Mouse (Mus musculus) embryonic facial prominence, embryonic 13.5 days (tissue): Measurements from ENCODE around the gene Cuedc2. TPM values are rescaled to one million over a fixed set of nuclear protein-coding genes. Genes with fewer than 3 reads are reported as not detected.
A peak's percentile ranks its signal among the peaks of the same experiment; 100 is the strongest.

Experiments used
- microRNA counts: library from miRNA; unstranded; fragments of <30 nt; microRNA quantifications from one replicate; lab custom pipeline; 2016
- microRNA-seq: library from miRNA; unstranded; fragments of <30 nt; microRNA quantifications from one replicate; pipeline ENCODE4, GENCODE M21; 2016
- polyA plus RNA-seq: library from polyadenylated mRNA; unstranded; fragments of >200 nt; fragmentation: Nextera tagmentation; extraction: Ambion mirVana; gene quantifications from 2 replicates; pipeline ENCODE4 v1.2.1, GENCODE M21; 2015

Gene Cuedc2
- polyA plus RNA-seq, 1 experiment from 2014 or later = 177 TPM

MicroRNAs encoded within 50 kb of the gene (microRNA counts, 519-probe panel; counts per million panel counts)
- 2,453 counts per million, percentile 60 among the panel's probes with 10 or more counts for microRNA mmu-miR-146b (lab: Ali Mortazavi, UCI)

Small RNA genes within 50 kb of the gene (microRNA-seq; reads per million reads assigned to microRNA genes)
- gene Mir146b = 0.92 reads per million

Other genes with a start within 250 kb of the Cuedc2 start
- 0.25 and 0.28 TPM in 2 replicates for gene Elovl3, start 206.8 kb downstream of the Cuedc2 start, polyA plus RNA-seq
- gene Pitx3, start 190.4 kb downstream of the Cuedc2 start, polyA plus RNA-seq = 2.4 and 2.5 TPM in 2 replicates
- gene Gbf1, start 186.2 kb downstream of the Cuedc2 start, polyA plus RNA-seq = 66.1 and 67.6 TPM in 2 replicates
- gene Nfkb2, start 34.4 kb downstream of the Cuedc2 start, polyA plus RNA-seq = 9.0 and 9.5 TPM in 2 replicates
- gene Psd, start 11.5 kb downstream of the Cuedc2 start, polyA plus RNA-seq = 5.0 and 6.0 TPM in 2 replicates
- 15.1 and 16.5 TPM in 2 replicates for gene Fbxl15, start 10.5 kb downstream of the Cuedc2 start, polyA plus RNA-seq
- 3.3 and 4.3 TPM in 2 replicates for gene Mfsd13a, start 2.4 kb upstream of the Cuedc2 start, polyA plus RNA-seq
- 1.5 and 2.3 TPM in 2 replicates for gene 2310034G01Rik, start 11.6 kb upstream of the Cuedc2 start, polyA plus RNA-seq
- gene Actr1a, start 57.0 kb upstream of the Cuedc2 start, polyA plus RNA-seq = 139 and 160 TPM in 2 replicates
- 38.5 and 39.3 TPM in 2 replicates for gene Sufu, start 58.2 kb upstream of the Cuedc2 start, polyA plus RNA-seq
- 16.7 and 17.6 TPM in 2 replicates for gene Trim8, start 163.0 kb upstream of the Cuedc2 start, polyA plus RNA-seq
- 192 and 193 TPM in 2 replicates for gene Arl3, start 234.5 kb upstream of the Cuedc2 start, polyA plus RNA-seq
- gene Sfxn2, start 234.7 kb upstream of the Cuedc2 start, polyA plus RNA-seq = 24.9 and 25.2 TPM in 2 replicates